Mouse (Mus musculus): ENCODE results near the gene Gclm.
"Not testable (repeated sequence)": the region's sequence is repeated elsewhere in the genome, so short reads cannot be mapped to it uniquely, and the experiment has no call there.

Gene Gclm

DNA sequence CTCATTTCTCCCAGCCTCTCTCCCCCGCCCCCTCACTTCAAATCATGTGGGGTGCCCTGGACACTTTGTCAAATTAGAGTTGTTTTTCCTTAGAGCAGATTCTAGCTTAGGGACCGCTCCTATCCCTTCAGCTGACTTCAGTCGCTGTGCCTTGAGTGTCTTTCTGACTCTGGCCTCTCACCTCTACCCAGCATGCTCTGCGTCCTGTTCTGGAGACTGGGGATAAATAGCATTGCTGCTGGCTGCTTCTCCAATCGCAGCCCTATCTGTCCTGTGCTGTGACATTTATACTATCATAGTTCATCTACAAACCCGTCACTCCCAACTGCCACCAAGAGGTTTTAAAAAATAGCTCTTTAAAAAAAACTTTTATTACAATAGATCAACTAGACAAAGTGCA, 2.5 kb upstream of the Gclm start:
- DNase-seq (ENCODE audit: low spot score): no peak

DNA sequence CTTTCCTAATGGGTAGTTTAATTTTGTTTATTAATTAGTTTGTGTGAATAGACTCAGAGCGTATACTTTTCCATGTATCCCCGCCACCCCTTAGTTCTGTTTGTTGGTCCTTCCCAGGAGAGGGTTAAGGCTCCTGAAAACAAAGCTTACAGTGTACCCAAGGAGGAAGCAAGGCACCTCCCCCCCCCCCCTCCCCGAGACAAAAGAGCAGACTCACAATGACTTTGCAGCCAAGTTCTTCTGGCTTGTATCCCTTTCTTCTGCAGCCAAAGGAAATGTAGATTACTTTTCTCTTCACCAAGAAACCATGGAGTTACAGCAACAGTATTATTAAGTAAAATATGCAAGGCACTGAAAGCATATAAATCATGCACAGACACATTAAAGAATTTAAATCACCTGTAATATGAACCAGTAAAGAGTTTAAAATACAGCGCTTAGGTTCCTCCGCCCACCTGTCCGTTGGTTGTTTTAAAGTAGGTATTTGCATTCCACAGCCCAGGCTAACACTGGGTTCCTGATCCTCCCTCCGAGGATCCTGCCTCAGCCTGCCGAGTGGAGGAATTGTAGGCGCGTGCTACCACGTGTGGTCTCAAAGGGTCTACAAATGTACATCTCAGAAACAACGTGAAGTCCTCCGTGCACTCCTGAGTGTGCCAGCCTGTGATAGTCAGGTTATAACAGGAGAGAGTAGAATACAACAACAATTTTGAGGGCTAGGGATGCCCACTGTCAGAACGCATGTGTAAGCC, 1.8 kb upstream of the Gclm start:
- no peak for DNase-seq (ENCODE audit: low spot score)

DNA sequence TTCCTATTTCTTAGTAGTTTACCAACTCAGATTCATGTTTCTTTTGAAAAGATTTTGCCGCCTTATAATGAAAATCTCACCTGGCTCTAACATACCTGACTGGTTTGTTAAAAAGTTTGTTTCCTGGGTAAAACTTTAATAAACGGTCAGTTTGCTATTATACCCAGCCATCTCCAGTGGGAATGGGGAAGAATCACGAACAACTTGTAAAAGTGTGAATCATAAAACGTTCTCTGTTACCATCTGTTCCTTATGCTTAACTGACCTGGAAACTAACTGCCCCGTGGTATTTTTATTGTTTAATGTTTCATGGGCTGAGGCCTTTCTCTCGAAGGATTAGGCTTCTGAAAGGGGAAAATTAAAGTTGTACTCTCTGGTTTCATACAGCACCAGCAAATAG, 598 bp upstream of the Gclm start:
- no peak for DNase-seq (ENCODE audit: low spot score)

DNA sequence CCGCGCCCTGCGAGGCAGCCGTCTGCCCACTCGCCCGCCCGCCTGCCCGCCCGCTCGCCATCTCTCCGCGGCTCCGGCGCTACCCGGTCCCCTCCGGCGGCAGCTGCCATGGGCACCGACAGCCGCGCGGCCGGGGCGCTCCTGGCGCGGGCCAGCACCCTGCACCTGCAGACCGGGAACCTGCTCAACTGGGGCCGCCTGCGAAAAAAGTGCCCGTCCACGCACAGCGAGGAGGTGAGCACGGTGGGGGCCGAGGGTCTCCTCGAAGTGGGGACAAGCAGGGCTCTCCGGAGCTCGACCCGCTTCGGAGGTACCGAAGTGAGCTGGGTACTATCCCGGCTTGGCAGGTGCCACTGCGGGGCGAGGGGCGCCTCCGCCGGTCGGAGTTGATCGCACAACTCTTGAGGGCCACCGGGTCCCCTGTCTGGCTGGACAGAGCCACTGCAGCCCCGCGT, 548 bp downstream of the Gclm start:
- peak; percentile 45 for DNase-seq (ENCODE audit: low spot score)

DNA sequence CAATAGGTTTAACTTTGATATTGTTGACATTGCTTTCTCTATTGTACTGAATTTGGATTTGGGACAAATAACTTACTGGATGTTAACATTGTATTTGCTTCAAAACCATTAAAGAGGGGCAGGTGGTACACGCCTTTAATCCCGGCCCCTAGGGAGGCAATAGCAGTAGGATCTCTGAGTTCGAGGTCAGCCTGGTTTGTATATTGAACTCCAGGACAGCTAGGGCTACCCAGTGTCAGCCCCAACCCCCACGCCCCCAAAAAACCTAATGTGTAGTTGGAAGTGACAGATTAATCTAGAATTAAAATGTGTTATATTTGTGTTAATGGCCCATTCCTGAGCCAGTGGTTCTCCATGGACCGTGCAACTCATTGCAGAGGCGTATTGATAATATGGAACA, 1.0 kb downstream of the Gclm start:
- no peak for DNase-seq (ENCODE audit: low spot score)

DNA sequence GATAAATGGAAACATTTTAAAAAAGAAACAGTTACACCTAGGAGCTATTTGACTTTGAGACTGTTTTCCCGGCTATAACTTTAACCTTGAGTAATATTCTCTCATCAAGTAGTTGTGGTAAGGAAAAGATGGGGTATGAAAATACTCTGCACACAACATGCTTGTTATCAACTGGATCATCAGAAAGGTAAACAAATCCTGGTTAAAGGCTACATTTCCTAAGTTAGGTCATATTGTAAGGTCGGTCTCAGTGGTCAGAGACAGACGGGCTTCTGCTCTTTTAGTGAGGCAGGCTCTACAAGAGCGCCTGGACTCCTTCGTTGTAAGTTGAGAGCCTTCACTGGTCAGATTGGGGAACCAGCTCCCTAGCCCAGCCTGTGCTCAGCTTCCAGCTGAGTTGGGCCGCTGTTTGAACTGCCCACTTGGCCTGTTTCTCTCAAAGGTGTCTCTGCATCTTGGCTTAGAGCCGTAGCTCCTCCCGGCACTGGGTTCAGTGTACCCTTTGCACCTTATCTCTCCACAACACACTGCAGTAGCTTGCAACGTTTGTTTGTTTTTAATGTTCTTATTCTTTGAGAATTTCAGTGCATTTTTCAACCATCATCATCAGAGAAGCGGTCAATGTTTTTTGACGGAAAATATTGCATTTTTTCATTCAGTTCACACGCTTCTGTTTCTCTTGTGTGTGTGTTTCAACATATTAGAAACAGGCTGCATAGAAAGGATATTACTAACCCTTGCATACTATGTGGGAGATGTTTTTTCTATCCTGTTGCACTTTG, 1.8 kb downstream of the Gclm start:
- DNase-seq (ENCODE audit: low spot score): no peak

DNA sequence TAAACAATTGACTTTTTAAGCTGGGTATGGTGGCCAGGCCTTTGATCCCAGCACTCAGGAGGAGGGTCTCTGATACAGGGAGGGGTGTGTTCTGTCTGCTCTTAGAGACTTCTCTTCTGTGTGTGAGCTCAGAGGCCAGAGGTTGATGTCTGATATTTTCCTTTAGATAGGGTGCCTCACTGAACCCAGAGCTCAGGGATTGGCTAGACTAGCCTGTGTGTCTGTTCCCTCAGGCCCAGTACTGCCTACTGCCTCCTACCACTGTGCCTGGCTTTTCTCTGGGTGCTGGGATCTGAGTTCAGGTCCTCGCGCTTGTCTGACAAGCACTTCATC, 2.4 kb downstream of the Gclm start:
- no peak for DNase-seq (ENCODE audit: low spot score)

DNA sequence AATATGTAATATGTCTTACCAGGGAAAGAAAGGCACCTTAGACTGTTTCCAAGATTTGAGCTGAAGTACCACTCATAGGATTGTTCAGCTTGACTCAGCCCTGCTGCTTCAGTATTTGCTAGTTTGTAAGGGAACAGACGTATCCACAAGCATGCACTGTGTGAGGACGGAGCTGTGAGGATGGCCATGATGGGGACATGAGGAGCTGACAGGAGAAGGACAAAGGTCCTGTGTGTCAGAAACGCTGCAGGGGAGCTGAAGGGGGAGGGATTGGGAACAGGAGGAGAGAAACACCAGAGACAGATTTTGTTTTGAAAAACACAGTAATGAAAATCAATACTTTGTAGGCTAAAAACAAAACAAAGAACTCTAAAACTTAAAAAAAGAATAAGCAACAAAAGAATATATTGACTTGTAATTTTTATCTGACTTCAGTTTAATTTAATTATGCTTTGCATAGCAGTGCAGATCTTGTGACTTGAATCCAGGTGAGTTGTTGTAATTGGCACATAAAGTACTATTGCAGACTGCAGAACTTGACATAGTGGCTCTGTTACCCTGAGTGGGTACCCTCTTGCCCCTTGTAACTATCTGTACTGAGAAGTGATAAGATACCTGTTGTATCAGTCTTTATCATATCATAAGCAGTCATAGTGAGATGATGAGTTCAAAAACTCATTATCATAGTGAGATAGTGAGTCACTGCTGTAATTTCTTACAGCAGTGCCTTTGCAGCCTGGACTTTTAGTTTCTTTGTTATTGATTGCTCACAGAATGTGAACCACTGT, 7.3 kb downstream of the Gclm start:
- DNase-seq (ENCODE audit: low spot score): no peak

DNA sequence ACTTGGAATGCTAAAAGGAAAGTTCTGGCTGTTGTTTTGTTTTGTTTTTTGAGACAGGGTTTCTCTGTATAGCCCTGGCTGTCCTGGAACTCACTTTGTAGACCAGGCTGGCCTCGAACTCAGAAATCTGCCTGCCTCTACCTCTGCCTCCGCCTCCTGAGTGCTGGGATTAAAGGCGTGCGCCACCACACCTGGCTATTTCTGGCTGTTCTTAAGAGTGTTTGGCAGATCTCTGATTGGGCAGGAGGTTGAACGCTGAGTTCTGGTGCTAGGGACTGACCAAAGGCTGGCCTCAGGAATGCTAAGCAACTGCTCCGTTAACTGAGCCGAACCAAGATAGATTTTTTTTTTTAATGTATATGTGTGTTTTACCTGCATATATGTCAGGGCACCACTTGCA, 8.7 kb downstream of the Gclm start:
- not testable (repeated sequence) for DNase-seq (ENCODE audit: low spot score)

DNA sequence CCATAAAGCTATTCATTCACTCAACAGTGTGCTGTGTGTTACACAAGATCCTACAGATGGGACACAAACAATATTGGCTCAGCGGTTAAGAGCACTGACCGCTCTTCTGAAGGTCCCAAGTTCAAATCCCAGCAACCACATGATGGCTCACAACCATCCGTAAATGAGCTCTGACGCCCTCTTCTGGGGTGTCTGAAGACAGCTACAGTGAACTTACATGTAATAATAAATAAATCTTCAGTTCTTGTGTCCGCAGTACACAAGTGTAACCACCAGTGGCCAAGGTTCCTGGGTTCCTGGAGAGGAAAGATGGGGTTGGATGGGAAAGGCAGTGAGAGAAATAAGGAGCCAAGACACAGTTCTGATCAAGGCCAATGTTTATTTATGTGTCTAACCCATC, 24.6 kb downstream of the Gclm start:
- no peak for DNase-seq (ENCODE audit: low spot score)

DNA sequence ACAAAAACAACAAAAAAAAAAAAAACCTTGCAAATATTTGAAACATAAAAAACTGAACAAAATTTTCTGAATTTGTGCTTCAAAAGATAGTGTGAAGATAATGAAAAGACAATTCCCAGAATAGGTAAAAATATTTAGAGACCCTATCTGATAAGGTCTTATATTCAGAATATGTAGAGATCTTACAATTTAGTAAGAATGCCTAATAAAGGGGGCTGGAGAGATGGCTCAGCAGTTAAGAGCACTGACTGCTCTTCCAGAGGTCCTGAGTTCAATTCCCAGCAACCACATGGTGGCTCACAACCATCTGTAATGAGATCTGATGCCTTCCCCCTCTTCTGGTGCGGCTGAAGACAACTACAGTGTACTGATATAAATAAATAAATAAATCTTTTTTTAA, 27.2 kb downstream of the Gclm start:
- not testable (repeated sequence) for DNase-seq (ENCODE audit: low spot score)

DNA sequence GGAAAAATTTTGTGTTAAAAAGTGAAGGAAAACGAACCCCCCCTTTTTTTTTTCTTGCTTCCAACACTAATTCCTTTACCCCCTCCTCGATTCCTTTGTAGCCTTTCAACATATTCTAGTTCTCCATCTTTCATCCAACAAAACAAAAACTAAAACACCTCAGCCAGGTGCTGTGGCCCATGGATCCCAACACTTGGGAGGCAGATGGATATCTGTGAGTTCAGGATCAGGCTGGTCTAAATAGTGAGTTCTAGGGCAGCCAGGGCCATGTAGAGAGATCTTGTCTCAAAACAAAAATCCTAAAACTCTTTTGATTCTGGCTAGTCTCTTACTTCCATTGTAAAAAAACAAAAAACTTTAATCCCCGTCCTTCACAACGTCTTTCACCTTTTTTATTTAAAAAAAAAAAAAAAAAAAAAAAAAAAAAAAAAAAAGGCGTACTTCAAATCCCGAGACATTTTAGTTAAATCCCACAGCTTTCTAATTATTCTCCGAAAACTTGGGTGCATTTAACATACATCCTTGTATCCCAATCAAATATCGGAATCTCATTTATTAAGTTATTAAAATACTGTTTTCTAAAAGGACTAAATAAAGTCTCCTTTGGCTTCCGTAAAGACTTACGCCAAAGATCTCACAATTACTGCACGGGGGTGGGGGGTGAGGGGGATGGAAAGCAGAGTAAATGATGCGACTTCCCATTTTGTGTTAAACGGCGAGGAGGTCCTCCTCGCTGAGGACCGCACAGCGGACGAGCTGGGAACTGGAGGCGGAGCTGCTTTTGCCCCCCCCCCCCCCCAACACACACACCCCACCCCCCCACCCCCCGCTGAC, 28.3 kb downstream of the Gclm start:
- no peak for DNase-seq (ENCODE audit: low spot score)

DNA sequence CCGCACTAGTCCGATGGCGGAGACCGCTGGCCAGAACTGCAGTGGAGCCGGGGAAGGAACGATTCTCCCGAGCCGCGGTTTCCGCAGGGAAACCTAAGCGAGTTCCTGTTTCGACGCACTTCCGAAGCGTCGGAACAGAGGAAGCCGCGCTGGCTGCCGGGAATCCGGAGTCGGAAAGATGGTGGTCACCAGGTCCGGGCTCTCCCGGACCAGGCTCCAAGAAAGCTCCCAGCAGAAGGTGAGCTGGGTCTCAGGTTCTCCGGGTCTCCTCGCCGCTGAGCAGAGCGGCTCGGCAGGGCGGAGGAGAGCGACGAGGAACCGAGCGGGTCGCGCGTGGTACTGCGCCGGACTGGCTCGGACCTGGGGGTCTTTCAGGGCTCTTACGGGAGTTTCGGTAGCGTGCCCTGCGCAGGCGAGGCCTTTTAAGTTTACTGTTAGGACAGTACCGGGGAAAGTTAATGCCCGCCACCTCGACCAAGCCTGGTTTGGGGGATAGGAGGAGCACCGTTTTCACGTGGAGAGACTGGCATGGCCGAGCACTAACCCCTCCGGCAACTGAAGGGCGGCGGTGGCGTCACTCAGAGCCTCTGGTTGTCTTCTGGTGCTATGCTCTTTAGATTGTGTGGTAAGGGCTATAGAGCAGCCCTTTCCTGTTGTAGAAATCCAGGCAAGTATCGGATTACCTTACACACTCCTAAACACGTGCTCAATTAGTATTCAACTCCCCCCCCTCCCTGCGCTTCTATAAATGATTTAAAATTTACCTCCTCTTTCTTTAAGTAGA, 29.1 kb downstream of the Gclm start, which contains the start of gene Dnttip2:
Dnttip2 (plus strand) TSS at position 148 of the 784 bp plus-strand sequence.
- DNase-seq (ENCODE audit: low spot score): peak; percentile 92

DNA sequence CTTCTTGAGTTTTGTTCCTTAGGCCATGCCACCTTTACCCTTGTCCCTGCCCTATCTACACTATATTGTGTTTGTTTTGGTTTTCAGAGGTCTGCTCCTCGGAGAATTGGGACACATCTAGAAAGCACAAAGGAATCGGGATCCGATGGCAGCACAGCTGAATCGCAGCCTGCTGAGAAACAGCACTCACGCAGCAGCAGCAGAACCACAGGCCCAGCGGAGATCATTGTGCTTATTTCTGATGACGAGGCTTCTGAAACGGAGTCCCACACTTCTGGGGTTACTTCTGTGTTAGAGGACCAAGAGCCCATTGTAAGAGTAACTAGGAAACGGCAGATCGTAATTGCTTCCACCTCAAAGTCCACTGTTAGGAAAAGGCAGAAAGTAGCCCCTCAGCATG, 29.8 kb downstream of the Gclm start:
- DNase-seq (ENCODE audit: low spot score): no peak

DNA sequence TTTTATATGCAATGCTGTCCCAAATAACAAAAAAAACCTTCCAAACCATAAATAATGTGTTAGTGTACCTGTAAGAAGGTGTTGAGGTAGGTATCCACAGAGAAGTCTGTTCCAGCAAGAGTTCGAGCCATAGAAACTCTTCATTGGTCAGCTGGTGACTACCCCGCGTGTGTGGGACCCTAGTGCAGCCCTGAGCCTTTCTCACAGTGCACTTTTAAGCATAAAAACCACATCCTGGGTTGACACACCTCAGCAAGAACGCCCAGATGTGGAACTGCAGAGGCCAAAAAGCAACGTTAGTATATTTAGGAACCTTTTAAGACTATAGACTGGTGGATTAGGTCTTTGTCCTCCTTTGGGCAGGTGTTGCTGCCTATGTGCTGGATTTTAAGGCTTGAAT, 41.8 kb downstream of the Gclm start:
- DNase-seq (ENCODE audit: low spot score): no peak

DNA sequence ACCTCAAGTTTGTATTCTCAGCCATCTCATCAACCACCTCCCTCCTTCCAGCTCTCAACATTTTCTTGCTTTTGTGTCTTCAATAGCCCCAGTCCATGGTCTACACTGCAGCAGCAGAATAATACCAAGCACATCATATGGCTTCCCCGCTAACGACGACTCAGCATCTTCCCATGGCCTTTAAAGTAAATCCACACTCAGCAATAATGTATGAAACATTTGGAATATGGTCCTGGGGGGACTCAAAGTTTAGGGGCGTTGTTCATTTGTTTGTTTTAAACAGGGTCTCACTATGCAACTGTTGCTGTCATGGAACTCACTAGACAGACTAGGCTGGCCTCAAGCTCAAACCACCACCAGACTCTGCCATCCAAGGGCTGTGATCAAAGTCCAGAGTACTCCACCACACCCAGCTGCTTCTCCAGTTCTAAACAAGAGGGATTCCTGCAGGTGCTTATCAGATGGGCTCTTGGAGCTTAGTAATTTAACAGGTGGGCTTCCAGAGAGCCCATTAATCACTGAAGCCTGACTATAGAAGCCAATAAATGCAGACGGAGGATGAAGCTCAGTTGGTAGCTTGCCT, 43.3 kb downstream of the Gclm start:
- DNase-seq (ENCODE audit: low spot score): no peak

DNA sequence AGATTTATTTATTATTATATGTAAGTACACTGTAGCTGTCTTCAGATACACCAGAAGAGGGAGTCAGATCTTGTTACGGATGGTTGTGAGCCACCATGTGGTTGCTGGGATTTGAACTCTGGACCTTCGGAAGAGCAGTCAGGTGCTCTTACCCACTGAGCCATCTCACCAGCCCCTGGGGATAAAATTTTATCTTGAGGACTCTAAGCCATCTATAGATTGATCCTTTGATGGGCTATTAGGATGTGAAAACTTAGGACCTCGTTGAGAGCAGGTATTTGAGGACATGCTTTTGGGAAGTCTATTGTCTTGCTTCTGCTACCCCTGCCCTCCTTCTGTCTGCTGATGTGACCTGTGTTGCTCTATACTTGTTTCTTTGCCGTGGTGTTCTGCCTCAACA, 44.0 kb downstream of the Gclm start:
- DNase-seq (ENCODE audit: low spot score): not testable (repeated sequence)

DNA sequence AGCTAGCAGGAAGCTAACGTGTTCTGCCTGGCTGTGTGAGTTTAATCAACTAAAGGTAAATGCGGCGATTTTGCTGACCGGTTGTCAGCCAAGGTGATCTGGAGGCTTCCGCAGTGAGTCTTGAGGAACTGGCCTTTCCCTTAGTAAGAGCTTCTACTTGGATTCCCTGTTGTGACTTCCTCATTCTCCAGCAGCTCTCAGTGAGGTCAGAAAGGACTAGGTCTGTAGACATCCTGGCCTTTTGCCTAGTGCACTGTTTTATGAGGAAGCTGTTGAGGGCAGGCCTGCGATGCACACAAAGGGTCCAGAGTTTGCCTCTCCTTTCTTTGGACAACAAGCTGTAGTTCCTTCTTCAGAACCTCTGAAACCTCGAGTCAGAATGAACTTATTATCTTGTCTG, 45.3 kb downstream of the Gclm start:
- DNase-seq (ENCODE audit: low spot score): peak; percentile 60

DNA sequence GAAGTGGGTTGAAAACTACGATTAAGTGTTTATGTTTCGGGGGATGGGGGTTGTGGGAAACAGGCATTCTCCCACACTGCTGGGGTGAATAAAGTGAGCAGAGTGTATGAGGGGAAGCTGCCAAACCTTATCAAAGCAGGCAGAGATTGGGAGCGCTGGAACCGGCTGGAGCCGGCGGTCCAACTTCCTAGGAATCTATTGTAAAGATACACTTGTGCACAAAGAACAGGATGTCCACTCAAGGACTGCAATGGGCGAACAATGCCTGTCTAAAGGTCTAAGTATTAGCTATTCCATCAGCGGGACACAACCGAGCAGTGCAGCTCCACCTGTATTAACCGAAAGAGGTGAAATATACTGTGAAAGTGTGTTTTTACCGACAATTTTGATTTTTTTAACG, 46.5 kb downstream of the Gclm start:
- no peak for DNase-seq (ENCODE audit: low spot score)

DNA sequence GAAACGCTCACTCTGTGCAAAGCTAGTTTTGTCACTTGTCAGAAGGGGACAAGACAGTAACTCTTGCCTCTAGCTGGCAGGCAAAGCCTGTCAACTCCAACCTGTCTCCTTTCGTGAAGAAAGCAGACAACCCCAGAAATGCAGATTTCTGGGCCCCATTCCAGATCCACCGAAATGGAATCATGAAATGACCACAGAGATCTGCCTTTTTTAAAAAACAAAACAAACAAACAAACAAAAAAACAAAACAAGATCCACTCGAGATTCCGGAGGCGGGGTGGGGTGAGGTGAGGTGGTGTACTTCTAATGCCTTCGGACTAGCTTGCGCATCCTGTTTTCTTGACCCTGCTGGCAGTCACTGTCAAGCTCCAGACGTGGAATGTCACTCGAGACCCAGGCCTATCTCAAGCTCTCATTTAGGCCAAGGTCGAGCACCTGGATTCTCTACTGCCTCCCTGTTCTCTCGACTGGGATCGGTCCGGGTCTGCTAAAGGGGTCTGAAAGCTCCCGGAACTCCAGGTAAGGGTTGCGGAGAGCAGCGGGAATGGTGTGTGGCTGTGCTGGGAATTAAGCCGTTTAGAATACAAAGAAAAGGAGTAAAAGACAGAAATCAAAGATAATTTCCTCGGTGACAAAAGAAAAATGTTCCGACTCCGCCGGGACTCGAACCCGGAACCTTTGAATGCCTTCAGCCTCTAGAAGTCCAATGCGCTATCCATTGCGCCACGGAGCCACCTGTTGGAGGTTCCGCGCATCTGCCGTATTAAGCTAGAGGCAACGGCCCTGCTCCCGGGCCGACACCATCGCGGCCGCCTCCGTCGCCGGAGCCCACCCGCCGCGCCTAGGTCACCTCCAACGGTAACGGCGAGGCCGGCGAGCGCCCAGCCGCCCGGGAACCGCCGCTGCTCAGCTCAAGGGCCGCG, 47.2 kb downstream of the Gclm start:
- DNase-seq (ENCODE audit: low spot score): peak; percentile 94

Data from urinary bladder, postnatal 14 days (tissue).